Mouse (Mus musculus) cerebellum, adult 2 months (tissue): Measurements from ENCODE around the gene Comt.

Experiments
- CTCF ChIP-seq: fragments of 200-500 bp; IDR thresholded peaks from 2 replicates; pipeline ENCODE4 v1.5.1; 2011; ENCODE audit warnings: low read depth, mild to moderate bottlenecking, control low read depth, low read length, moderate library complexity, borderline replicate concordance; ENCODE audit not compliant: insufficient read depth
- POLR2A ChIP-seq: fragments of 200-500 bp; IDR thresholded peaks from 2 replicates; pipeline ENCODE4 v1.6.1; 2011; ENCODE audit warnings: low read length, control low read depth, borderline replicate concordance; ENCODE audit not compliant: insufficient read depth

DNA sequence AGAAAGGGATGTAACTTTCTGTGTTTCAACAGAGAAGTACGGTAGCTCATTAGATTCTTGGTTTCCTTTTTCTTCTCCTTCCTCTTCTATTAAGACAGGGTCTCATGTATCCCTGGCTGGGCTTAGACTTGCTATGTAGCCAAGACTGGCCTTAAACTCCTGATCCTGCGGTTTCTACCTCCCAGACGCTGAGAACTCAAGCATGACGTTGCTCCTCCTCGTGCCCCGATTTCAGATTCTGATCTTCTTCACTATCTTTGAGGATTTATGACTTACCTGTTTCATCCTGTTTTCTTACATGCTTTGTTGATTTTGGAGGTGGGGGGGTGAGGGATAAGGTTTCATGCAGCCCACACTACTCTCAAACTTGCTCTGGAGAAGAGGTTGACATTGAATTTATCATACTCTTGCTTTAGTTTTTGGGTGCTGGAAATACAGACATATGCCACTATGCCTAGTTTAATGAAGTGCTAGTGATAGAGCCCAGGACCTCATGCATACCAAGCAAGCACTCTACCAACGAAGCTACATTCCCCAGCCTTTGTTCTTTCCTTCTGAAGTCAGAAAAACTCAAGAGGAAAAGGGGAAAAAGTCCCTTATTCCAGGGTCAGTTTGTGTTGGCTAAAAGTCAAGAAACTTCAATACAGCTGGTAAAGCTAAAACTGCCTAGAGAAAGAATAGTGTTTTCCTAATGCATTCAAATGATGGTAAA lies 3.3 kb downstream of the Comt start:
- TF ChIP-seq CTCF (no peak), POLR2A (no peak)
